Mouse (Mus musculus) neutrophil, adult 83 days (primary cell): Measurements from ENCODE around the gene Plppr4. TPM values are rescaled to one million over a fixed set of nuclear protein-coding genes. Genes with fewer than 3 reads are reported as not detected.

ENCODE experiments used
- total RNA-seq, 2 experiments: library from RNA; stranded (reverse); gene quantifications; one replicate each; pipeline ENCODE4 v1.2.4; 2023

Gene Plppr4
- total RNA-seq, result under 1 TPM in 1 of 2 experiments, not detected in 1; 0.13 TPM

GRCm38 (mm10) chr3:117360528-117360927, at the start of gene Plppr4:
Gene Plppr4, minus strand, starts transcription at chr3:117360876.

Other genes starting within 250 kb of the Plppr4 start
- gene Plppr5, start 214.0 kb upstream of the Plppr4 start, total RNA-seq, result not detected